Mouse (Mus musculus): ENCODE data around the gene Cntn5.

GRCm38 (mm10) chr9:10722121-10722520 is 182.5 kb downstream of the Cntn5 start:
- TF ChIP-seq CTCF (conservative IDR thresholded peaks at IDR 0.05; ENCODE audit: low read length) (no peak), POU5F1 (IDR thresholded peaks at IDR 0.05; ENCODE audit: borderline replicate concordance, low read length) (no peak)
